Mouse (Mus musculus) spleen, embryonic (tissue): ENCODE data around the gene Mup20.
"Not testable (repeated sequence)": the region's sequence is repeated elsewhere in the genome, so short reads cannot be mapped to it uniquely, and the experiment has no call there.

Experiments
- CTCF ChIA-PET: fragments of 350-600 bp; sonication (Branson Sonifier 250); formaldehyde crosslinking; loops from one replicate; lab custom pipeline; 2022; lab: Charles Lee

The Mup20 gene

DNA sequence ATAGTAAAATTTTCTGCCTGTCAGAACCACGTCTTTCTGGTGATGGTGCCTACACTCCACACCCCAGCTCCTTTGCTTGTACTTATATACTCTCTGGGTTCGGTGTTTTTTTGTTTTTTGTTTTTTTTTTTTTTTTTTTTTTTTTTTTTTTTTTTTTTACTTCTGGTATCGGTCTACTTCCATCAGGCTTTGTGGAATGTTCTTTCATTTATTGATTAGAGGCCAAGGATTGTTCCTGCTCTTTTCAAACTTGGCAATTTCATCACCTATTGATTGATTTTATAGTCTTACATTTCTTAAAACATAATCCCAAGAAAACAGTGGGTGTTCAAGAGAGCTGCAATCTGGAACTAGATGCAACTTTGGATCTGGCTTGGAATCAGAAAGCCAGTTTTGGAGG is at the start of gene Mup20:
Gene Mup20 (minus strand): TSS at position 101 of the 400 bp plus-strand sequence.
- CTCF ChIA-PET = not testable (repeated sequence)

DNA sequence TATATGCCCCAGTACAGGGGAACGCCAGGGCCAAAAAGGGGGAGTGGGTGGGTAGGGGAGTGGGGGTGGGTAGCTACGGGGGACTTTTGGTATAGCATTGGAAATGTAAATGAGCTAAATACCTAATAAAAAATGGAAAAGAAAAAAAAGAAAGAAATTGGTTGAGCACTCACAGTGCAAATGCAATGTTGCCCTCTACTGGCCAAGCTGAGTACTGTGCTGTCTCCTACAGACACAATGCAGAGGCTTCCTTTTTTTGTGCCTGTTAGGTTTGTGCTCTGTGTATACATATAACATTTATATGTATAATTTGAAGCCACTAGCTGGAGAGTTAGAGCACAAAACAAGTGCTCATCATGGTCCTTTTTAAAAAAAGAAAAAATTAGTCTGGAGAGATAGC is 49.4 kb upstream of the Mup20 start:
- CTCF ChIA-PET = not testable (repeated sequence)

DNA sequence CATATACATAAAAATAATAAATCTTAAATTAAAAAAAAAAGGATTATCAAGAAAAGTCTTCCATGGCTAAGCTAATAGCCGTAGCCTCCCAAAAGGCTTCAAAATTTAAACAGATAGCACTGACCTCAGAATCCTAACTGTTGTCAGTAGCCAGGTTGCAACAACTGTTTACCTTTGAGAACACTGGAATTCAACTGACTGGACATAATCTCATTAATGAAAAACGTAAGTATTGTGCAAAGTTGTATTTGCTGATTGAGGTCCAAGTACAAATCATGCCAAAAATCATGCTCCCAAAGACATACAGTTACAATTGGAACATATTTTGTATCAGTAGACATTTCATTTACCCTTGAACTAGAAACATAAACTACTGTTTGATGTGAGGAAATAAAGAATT is 34.0 kb upstream of the Mup20 start:
- CTCF ChIA-PET = no interaction called here

DNA sequence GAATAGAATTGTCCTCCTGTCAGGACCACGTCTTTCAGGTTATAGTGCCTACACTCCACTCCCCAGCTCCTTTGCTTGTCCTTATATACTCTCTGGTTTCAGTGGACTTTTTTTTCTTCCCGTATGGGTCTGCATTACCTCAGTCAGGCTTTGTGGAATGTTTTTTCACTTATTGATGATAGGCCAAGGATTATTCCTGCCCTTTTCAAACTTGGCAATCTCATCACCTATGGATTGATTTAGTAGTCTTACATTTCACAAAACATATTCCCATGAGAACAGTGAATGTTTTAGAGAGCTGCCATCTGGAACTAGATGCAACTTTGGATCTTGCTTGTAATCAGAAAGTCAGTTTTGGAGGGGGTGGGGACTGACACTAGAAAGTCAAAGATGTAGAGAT is 33.3 kb upstream of the Mup20 start, which contains the start of gene Mup3:
Gene Mup3 (minus strand): TSS at position 102 of the 400 bp plus-strand sequence.
- CTCF ChIA-PET = no interaction called here

DNA sequence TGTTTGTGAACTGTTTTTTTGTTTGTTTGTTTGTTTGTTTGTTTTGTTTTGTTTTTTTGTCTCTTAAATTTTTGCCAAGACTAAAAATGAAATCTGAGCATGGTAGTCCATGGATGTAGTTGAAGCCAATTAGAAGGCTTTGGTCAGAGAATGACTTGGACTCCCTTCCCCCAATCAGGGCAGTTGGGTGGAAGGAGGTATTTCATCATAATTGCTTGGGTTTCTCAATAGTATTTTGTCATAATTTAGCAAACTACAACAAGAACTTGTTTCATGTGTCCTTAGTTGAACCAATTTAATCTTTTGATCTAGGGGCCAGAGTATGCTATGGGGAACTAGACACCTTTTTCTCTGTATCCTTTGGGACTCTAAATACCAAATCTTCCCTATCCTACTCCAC is 28.8 kb upstream of the Mup20 start:
- CTCF ChIA-PET = no interaction called here

DNA sequence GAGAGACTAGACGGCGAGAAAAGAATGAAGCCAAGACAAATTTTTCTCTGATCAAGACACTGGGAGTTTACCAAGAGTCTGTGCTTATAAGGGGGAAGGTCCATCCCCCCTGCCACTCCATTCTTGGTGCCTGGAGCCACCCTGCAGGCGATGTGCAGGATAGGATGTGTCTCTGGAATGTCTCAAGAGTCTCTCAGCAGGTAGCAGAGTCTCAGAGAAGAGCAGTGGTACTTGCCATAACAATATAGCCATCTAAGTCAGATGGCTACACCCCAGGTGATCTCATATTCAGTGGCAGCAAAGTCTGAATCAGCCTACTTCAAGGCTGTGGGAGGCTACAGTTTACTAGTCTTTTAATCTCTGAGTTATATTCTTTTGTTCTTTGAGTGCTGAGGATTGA is 21.2 kb upstream of the Mup20 start:
- CTCF ChIA-PET = no interaction called here

DNA sequence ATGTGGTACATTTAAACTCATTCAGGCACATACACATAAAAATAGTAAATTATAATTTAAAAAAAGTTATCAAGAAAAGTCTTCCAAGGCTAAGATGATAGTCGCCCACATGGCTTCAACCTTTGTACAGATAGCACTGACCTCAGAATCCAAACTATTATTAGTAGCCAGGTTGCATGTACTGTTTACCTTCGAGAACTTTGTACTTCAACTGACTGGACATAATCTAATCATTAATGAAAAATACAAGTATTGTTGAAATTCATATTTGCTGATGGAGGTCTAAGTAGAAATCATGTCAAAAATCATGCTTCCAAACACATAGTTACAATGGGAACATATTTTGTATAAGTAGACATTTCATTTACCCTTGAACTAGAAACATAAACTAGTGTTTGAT is 822 bp upstream of the Mup20 start:
- CTCF ChIA-PET = not testable (repeated sequence)

DNA sequence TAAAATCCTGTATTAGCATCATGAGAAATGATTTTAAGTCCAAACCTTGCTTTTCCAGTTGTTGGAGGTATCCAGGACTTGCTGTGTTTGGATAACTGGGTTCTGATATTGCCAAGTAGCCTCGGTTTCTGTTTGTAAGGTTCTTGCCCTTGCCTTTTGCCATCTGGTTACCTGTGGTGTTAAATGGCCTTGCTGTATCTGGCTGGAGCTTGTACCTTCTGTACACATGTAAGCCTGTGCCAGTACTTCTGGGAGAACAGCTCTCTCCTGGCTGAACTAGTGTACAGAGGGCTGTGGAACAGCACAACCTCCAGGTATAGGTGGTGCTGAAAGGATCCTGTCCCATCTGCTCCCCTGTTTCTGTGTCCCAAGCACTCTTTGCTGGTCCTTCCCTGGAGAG is 27.7 kb downstream of the Mup20 start:
- CTCF ChIA-PET = no interaction called here

DNA sequence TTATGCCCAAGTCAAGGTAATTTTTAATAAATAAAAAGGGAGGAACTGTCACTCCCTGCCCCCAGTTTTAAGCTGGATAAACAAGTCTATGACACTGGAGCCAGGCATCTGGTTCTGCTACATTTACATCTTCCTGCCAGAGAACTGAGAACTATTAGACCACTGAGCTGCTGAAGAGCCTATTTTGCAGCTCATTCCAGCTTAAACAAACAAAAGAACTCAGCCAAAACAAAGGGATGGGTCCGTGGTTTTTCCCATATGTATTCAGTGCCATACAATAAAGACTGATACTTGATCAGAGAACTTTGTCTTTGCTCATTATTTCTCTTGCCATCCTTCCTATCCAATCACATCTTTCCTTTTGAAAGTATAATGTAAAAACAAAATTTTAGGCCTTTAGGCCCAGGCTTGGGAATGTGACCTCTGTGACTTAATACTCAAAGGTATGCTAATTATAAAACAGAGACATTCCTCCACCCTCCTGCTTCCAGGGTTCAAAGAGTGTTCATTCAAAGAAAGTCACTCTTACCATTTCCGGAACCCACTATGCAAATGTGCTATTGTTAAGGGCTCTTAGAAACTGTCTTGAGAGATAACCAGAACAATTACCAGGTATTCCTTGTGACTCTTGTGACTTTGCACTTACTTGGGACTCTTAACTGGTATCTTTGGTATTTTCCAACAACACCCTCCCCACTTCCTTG is 29.6 kb downstream of the Mup20 start:
- CTCF ChIA-PET = no interaction called here

DNA sequence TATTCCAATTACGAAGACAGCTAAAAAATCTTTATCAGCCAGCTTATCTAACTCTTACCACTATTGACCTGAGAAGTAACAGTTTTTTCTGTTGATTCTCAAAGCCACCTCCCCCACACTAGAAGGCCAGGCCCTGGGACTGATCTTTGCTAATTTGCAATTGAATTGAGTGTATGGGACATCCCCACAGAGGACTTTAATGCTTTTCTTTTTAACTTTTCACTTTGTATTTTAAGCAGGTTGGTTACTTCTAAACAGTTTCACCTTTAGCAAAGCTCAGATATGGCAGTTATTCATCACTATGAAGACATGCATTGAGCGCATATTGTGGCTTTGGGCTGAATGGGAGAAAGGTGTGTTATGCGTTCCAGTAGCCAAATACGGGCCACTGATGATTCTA is 30.3 kb downstream of the Mup20 start:
- CTCF ChIA-PET = no interaction called here

DNA sequence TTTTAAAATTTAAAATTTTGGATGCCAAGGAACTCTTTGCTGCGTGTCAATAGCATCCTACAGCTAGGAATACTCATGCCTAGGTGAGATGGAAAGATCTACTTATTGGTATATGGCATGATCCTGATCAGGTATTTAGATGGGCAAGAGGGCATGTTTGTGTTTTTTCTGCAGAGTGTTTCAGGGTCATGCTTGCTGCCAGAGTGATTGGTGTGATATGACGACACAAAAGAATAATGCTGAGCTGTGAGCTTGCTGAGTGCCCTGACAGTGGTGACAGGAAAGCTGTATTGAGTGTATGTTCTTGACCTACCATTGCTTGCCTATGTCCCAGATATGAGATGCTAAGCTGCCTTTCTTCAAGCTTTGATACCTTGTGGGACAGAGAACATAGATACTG is 30.8 kb downstream of the Mup20 start:
- CTCF ChIA-PET = no interaction called here

DNA sequence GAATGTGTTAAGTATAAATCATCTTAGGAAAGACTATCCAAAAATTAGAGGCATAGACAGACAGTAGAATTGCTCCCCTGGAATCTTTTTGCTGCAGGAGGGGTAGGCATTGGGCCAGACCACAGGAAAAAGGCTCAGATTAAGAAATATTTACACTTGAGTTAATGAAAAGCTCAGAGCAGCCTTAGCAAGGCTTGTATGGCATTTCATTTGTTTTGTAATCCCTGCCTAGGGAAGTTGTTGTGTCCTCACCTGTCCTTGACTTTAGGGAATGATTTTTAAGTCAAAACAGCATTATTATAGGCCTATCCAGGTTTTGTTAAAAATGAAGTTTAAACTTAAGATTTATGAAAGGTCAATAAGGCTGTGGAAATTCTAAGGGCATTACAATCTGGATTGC is 33.4 kb downstream of the Mup20 start:
- CTCF ChIA-PET = not testable (repeated sequence)
